Mouse (Mus musculus) thymus, adult 2 months (tissue): ENCODE results near the gene Actr1a. TPM values are rescaled to one million over a fixed set of nuclear protein-coding genes. Genes with fewer than 3 reads are reported as not detected.

Source experiments
- DNase-seq: peaks from one replicate; pipeline ENCODE4 v3.0.0; 2021
- H3K27ac ChIP-seq: fragments of 200-500 bp; 2 replicates; pipeline ENCODE4 v1.5.1; 2012; ENCODE audit warnings: low read length, control low read depth; ENCODE audit not compliant: control insufficient read depth, insufficient read depth
- H3K27me3 ChIP-seq: fragments of 200-500 bp; 2 replicates; pipeline ENCODE4 v1.6.1; 2012; ENCODE audit warnings: mild to moderate bottlenecking, low read length, moderate library complexity, mixed read lengths; ENCODE audit not compliant: control insufficient read depth, insufficient read depth
- H3K36me3 ChIP-seq: fragments of 200-500 bp; 2 replicates; pipeline ENCODE4 v1.6.1; 2012; ENCODE audit warnings: mild to moderate bottlenecking, low read length, moderate library complexity; ENCODE audit not compliant: control insufficient read depth, insufficient read depth
- H3K4me1 ChIP-seq: fragments of 200-500 bp; replicated peaks from 2 replicates; pipeline ENCODE4 v1.6.1; 2012; ENCODE audit warnings: low read length; ENCODE audit not compliant: control insufficient read depth, insufficient read depth
- H3K4me3 ChIP-seq: fragments of 200-500 bp; 2 replicates; pipeline ENCODE4 v1.5.1; 2012; ENCODE audit warnings: mild to moderate bottlenecking, low read length, control low read depth, moderate library complexity; ENCODE audit not compliant: control insufficient read depth, insufficient read depth
- CTCF ChIP-seq: fragments of 200-500 bp; IDR thresholded peaks from 2 replicates; pipeline ENCODE4 v1.5.1; 2012; ENCODE audit warnings: mild to moderate bottlenecking, control low read depth, low read length, moderate library complexity, borderline replicate concordance; ENCODE audit not compliant: control insufficient read depth, poor library complexity, insufficient read depth; ENCODE audit errors: extremely low read depth
- POLR2A ChIP-seq: fragments of 200-500 bp; IDR thresholded peaks from 2 replicates; pipeline ENCODE4 v1.6.1; 2012; ENCODE audit warnings: mild to moderate bottlenecking, low read length, control low read depth, moderate library complexity; ENCODE audit not compliant: control insufficient read depth, poor library complexity, insufficient read depth; ENCODE audit errors: extremely low read depth
- WGBS: fragments of 180-500 bp; shearing (Covaris S2); methylation state at CpG from one replicate; pipeline ENCODE4 v1.1.7; 2018; 5-methylcytosine and 5-hydroxymethylcytosine counted together
- polyA plus RNA-seq: library from polyadenylated mRNA; depleted of rRNA; stranded (reverse); fragments of >200 nt; gene quantifications from 2 replicates; pipeline ENCODE4 v1.2.3, GENCODE M21; 2012

Gene Actr1a
- polyA plus RNA-seq, 1 experiment, result 164 TPM

GRCm38 (mm10) chr19:46429250-46429649, 33.7 kb upstream of the Actr1a start:
- no peak for DNase-seq
- Histone ChIP-seq H3K36me3 (peaks cover 15% of the 10 kb centered on the region; the same call in 1 of the 2 replicates), H3K27me3 (no peaks in the 10 kb centered on the region), H3K4me3 (no peak overlapping the region), H3K27ac (no peak overlapping the region), H3K4me1 (no peaks in the 10 kb centered on the region)
- TF ChIP-seq POLR2A (no peak), CTCF (no peak)

DNA sequence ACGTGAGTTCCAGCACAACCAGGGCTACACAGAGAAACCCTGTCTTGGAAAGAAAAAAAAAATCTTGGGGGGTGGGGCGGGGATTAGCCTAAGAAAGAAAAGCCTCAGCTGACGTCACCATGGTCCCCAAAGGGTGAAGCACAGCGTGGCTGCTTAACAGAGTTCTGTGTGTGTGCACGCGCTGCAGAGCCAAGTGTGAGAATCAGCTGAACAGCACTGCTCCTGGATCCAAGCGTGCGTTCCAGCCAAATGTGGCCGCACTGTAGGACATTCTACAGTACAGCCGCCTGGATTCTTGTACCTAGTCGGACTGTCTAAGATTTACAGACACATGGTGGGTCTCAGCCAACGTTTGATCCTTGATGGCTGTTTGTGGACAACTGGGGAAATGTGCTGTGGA, 30.9 kb upstream of the Actr1a start:
- 96% methylated on average over 12 of the region's 12 CpGs for WGBS

DNA sequence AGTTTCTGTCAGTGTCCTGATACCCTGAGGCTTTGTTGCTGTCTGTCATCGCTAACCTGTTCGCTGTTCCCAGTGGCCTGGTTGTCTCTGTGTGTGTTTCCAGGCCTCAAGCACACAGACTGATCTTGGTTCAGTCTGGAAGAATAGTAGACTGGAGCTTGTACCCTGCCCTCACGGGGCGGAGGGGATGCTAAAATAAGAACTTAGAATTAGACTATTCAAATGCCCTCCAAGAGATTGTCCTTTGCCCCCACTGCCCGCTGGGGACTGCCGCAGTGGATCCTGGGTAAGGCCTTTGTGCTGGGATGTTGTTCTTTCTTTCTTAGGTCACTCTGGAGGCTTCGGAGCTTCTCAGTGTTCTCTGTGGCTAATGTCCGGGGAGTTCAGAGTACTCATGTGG, 29.7 kb upstream of the Actr1a start:
- Histone ChIP-seq H3K4me1 (no peaks in the 10 kb centered on the region), H3K27ac (no peak overlapping the region), H3K27me3 (no peaks in the 10 kb centered on the region), H3K4me3 (no peak overlapping the region), H3K36me3 (peaks cover 15% of the 10 kb centered on the region; the same call in 1 of the 2 replicates)
- TF ChIP-seq POLR2A (no peak), CTCF (no peak)
- DNase-seq, result no peak
- WGBS, result 98% methylated on average over 8 of the region's 8 CpGs

More for the DNA sequence above, 30.9 kb upstream of the Actr1a start:
- Histone ChIP-seq H3K36me3 (peaks cover 15% of the 10 kb centered on the region; the same call in 1 of the 2 replicates), H3K27ac (no peak overlapping the region), H3K4me1 (no peaks in the 10 kb centered on the region), H3K4me3 (no peak overlapping the region), H3K27me3 (no peaks in the 10 kb centered on the region)
- no peak for DNase-seq
- TF ChIP-seq CTCF, result no peak
- TF ChIP-seq POLR2A, result no peak

- no peaks in the 10 kb centered on the region for H3K27me3 ChIP-seq
- H3K36me3 ChIP-seq, result peaks cover 15% of the 10 kb centered on the region; the same call in 1 of the 2 replicates
- DNase-seq, result no peak
- no peak for TF ChIP-seq POLR2A
- no peak for TF ChIP-seq CTCF
- no peak overlapping the region for H3K27ac ChIP-seq
- 85% methylated on average over 11 of the region's 11 CpGs for WGBS
- no peak overlapping the region for H3K4me3 ChIP-seq
- no peaks in the 10 kb centered on the region for H3K4me1 ChIP-seq
Measured at GRCm38 (mm10) chr19:46422384-46423338, 27.1 kb upstream of the Actr1a start.

- Histone ChIP-seq H3K36me3 (peaks cover 6% of the 10 kb centered on the region; the same call in 1 of the 2 replicates), H3K27me3 (no peaks in the 10 kb centered on the region), H3K4me3 (no peak overlapping the region), H3K27ac (no peak overlapping the region), H3K4me1 (no peaks in the 10 kb centered on the region)
- TF ChIP-seq POLR2A, result no peak
- TF ChIP-seq CTCF, result no peak
- no peak for DNase-seq
- WGBS, result 97% methylated on average over 7 of the region's 7 CpGs
Measured at GRCm38 (mm10) chr19:46420410-46420809, 24.9 kb upstream of the Actr1a start.

DNA sequence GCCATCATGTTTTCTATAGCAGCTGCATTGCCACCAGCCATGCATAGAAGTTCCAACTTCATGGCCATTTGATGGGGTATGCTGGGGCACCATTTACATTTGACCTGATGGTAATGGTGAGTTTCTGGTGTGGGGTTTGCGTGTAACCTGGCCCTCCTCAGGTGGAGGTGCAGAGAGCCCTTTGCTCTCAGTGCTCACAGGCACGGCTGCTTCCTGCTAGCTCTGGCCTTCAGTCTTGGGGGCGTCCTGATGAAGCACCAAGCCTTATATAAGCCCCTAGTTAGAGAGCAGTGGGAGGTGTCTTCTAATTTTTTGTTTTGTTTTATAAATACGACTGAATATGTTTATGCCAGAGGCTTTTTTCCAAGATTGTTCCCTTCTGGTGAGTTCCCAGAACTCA, 22.5 kb upstream of the Actr1a start:
- no peak for TF ChIP-seq POLR2A
- no peak for TF ChIP-seq CTCF
- Histone ChIP-seq H3K4me3 (no peak overlapping the region), H3K27me3 (no peaks in the 10 kb centered on the region), H3K36me3 (no peaks in the 10 kb centered on the region), H3K4me1 (no peaks in the 10 kb centered on the region), H3K27ac (no peak overlapping the region)
- WGBS, result 93% methylated on average over 4 of the region's 4 CpGs
- DNase-seq, result no peak

DNA sequence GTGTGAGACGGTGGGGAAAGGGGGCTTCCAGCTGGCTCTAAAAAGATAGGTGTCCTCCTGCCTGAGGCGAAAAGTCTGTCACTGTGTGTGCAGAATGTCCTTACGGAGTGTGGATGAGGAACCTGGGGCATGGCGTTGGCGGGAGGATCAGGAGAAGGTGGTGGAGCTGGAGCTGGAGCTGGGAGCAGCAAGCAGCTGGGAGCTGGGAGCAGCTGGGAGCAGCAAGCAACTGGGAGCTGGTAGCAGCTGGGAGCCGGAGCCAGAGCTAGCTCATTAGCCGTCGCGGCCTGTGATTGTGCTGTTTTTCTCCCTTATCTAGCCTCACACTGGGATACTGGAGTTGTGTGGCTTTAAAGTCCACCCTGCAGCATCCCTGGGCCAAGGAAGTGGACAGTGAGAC, 20.7 kb upstream of the Actr1a start:
- Histone ChIP-seq H3K4me1 (no peaks in the 10 kb centered on the region), H3K27me3 (no peaks in the 10 kb centered on the region)
- 97% methylated on average over 9 of the region's 9 CpGs for WGBS

More for the DNA sequence above, 20.7 kb upstream of the Actr1a start:
- H3K27ac ChIP-seq, result no peak overlapping the region
- no peaks in the 10 kb centered on the region for H3K36me3 ChIP-seq
- no peak overlapping the region for H3K4me3 ChIP-seq
- no peak for DNase-seq
- TF ChIP-seq POLR2A (no peak), CTCF (no peak)
